Mouse (Mus musculus) B cell, adult (primary cell): ENCODE measurements around the gene Tas2r109. TPM values are rescaled to one million over a fixed set of nuclear protein-coding genes. Genes with fewer than 3 reads are reported as not detected.

Experiments
- total RNA-seq: library from RNA; stranded (reverse); gene quantifications from 4 replicates; pipeline ENCODE4 v1.2.4, GENCODE M21; 2023; ENCODE audit not compliant: inconsistent age

Tas2r109 gene
- not detected in 4 replicates for total RNA-seq

GRCm38 (mm10) chr6:132980865-132981264 is at the start of gene Tas2r109:
Tas2r109 (minus strand) TSS chr6:132980965.

DNA sequence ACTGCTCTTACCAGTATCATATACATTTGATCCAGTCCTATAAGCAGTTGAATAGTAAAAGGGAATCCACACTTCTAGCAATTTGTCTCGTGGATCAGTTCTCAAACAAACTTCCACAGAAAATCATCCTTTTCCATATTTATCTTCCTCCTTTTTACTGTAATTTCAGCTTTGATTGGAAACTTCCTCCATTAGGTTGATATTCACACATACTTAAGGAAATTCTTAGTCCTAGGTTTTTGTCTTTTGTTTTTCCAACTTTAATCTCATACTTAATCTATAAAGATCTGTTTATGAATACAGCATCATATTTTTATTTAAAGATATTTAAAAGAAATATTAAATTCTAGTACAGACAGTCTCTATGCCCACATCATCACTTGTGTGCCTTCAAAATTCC is 22.9 kb downstream of the Tas2r109 start, which contains the start of gene Tas2r131:
Gene Tas2r131 (minus strand): TSS at position 101 of the 400 bp plus-strand sequence.

DNA sequence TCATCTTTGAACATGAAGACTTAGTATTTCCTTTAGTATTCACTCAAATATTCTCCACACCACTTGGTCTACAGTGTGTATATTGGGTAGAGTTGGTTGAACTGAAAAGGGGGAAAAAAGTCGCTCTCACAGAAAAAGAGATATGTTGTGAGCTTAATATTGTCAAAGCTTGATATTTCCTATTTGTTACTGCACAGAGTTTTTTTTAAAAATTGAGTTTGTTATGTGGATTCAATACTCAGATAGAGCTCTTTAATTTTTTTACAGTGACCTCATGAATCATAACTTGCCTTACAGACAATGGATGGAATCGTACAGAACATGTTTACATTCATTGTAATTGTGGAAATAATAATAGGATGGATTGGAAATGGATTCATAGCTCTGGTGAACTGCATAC is 30.0 kb downstream of the Tas2r109 start, which contains the start of gene Tas2r129:
Gene Tas2r129 (plus strand): TSS at position 301 of the 400 bp plus-strand sequence.

Other genes starting within 250 kb of the Tas2r109 start
- not detected in 4 replicates for gene Tas2r115, start 242.9 kb downstream of the Tas2r109 start, total RNA-seq
- not detected in 4 replicates for gene Tas2r124, start 226.2 kb downstream of the Tas2r109 start, total RNA-seq
- gene Tas2r102, start 218.8 kb downstream of the Tas2r109 start, total RNA-seq, result not detected in 4 replicates
- not detected in 4 replicates for gene Tas2r136, start 202.8 kb downstream of the Tas2r109 start, total RNA-seq
- not detected in 4 replicates for gene Tas2r117, start 178.1 kb downstream of the Tas2r109 start, total RNA-seq
- not detected in 4 replicates for gene Tas2r123, start 133.8 kb downstream of the Tas2r109 start, total RNA-seq
- gene Tas2r116, start 125.5 kb downstream of the Tas2r109 start, total RNA-seq, result not detected in 4 replicates
- gene Tas2r110, start 113.0 kb downstream of the Tas2r109 start, total RNA-seq, result not detected in 4 replicates
- gene Tas2r113, start 88.0 kb downstream of the Tas2r109 start, total RNA-seq, result not detected in 4 replicates
- not detected in 4 replicates for gene Tas2r125, start 71.3 kb downstream of the Tas2r109 start, total RNA-seq
- gene Tas2r129, start 29.9 kb downstream of the Tas2r109 start, total RNA-seq, result not detected in 4 replicates
- not detected in 4 replicates for gene Tas2r131, start 23.0 kb downstream of the Tas2r109 start, total RNA-seq
- gene Tas2r103, start 56.1 kb upstream of the Tas2r109 start, total RNA-seq, result not detected in 4 replicates
- not detected in 4 replicates for gene Tas2r140, start 74.9 kb upstream of the Tas2r109 start, total RNA-seq
- 12.1 to 15.5 TPM (median 12.8 TPM) in 4 replicates for gene Smim10l1, start 123.9 kb upstream of the Tas2r109 start, total RNA-seq